Mouse (Mus musculus): ENCODE measurements around the gene Hs3st6. TPM values are rescaled to one million over a fixed set of nuclear protein-coding genes. Genes with fewer than 3 reads are reported as not detected.
"Not testable (repeated sequence)": the region's sequence is repeated elsewhere in the genome, so short reads cannot be mapped to it uniquely, and the experiment has no call there.

The Hs3st6 gene
- polyA plus RNA-seq, 1 experiment from 2014 or later: 1.5 TPM

DNA sequence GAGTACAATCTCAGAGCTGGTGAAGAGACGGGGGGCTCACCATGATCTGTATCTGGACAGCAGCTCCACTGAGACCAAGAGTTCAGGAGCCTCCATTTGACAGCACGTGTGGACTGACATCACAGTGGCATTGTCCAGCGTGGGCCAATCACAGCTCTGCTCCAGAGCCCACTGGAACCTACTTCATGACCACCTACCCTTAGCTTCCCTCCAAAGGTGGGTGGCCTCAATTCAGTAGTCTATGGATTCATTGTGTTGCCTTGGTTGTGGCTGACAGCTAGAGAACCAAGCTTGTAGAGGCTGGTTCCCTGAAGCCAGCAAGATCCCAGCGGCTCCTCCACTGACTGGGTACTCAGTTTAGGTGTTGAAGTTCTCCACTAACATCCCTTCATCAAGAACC, 34.8 kb upstream of the Hs3st6 start, which contains the start of the genes Rnf151 and Rps2:
Gene Rnf151, minus strand, starts transcription at position 121 of the 400 bp plus-strand sequence.
Gene Rps2, plus strand, starts transcription at position 174 of the 400 bp plus-strand sequence.
- no peak for ATAC-seq (ENCODE audit: insufficient number of reproducible peaks, insufficient read depth, low FRiP score, low read depth)
- 83% methylated on average over 4 of the region's 4 CpGs for WGBS
- H3K27ac ChIP-seq (ENCODE audit: low read length): no peak within 1 kb of the TSS
- H3K4me3 ChIP-seq (ENCODE audit: low read depth, low read length): peak within 1 kb of the TSS; percentile 78
- H3K9ac ChIP-seq (replicated peaks; ENCODE audit: low read depth, low read length): no peak within 1 kb of the TSS
- H3K4me2 ChIP-seq (replicated peaks; ENCODE audit: low read depth, low read length): peak within 1 kb of the TSS; percentile 44
- H3K9me3 ChIP-seq (ENCODE audit: control insufficient read depth, low read depth, low read length): no peaks in the 10 kb centered on the region
- no peaks in the 10 kb centered on the region for H3K27me3 ChIP-seq (ENCODE audit: control insufficient read depth, insufficient read depth, low read length)
- peaks cover 12% of the 10 kb centered on the region; the same call in 1 of the 2 replicates for H3K4me1 ChIP-seq (ENCODE audit: control insufficient read depth, insufficient read depth, low read length)
- peaks cover 13% of the 10 kb centered on the region for H3K36me3 ChIP-seq (ENCODE audit: control insufficient read depth, insufficient read depth, low read length)

DNA sequence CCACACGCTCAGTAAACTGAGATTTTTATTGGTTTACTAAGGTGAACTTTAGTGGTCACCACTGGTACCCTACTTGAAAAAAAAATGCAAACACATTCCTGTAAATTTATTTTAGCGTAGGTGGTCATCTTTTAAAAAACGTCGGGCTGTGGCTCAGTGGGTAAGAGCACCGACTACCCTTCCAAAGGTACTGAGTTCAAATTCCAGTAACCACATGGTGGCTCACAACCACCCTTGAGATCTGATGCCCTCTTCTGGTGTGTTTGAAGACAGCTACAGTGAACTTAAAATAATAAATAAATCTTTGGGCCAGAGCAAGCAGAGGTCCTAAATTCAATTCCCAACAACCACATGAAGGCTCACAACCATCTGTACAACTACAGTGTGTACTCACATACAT, 33.9 kb upstream of the Hs3st6 start:
- Histone ChIP-seq H3K36me3 (ENCODE audit: control insufficient read depth, insufficient read depth, low read length) (peaks cover 13% of the 10 kb centered on the region), H3K4me2 (replicated peaks; ENCODE audit: low read depth, low read length) (peak overlapping the region; percentile 44), H3K4me1 (ENCODE audit: control insufficient read depth, insufficient read depth, low read length) (peaks cover 17% of the 10 kb centered on the region; the same call in 1 of the 2 replicates), H3K9ac (replicated peaks; ENCODE audit: low read depth, low read length) (peak overlapping the region; percentile 84), H3K4me3 (ENCODE audit: low read depth, low read length) (peak overlapping the region; percentile 78)
- not testable (repeated sequence) for H3K27me3 ChIP-seq (ENCODE audit: control insufficient read depth, insufficient read depth, low read length); H3K27ac ChIP-seq (ENCODE audit: low read length); ATAC-seq (ENCODE audit: insufficient number of reproducible peaks, insufficient read depth, low FRiP score, low read depth); H3K9me3 ChIP-seq (ENCODE audit: control insufficient read depth, low read depth, low read length)
- WGBS: 57% methylated on average over 5 of the region's 5 CpGs

DNA sequence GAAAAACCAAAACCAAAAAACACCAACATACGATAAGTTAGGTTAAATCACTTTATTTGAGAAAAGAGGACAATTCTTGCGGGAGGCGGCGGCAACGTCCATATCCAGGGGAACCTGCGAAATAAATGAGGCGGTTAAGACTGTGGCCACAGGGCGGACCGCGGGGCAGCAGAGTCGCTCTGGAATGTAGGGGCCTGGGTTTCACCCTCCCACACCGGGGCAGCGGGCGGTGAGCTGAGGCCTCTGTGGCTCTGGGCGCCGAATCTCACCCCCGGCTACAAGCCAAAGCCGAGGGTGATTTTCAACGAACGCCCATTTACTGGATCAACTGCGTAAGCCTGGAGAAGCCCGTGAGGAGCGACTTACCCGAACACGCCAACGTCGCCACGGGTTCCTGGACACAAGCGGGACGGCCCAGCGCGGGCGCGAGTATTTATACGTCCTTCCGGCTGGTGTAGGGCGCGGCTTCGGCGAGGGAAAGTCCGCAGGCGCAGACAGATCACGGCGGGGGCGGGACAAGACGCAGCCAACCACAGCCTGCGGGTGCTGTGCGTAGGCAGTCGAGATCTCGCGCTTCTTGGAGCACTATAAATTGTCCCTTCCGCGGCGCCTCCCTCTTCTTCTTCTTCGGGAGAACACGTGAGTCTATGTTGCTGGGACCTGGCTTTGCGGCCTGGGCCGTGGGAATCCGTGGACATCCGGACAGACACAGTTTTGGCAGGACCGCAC, 33.1 kb upstream of the Hs3st6 start:
- Histone ChIP-seq H3K4me1 (ENCODE audit: control insufficient read depth, insufficient read depth, low read length) (peaks cover 17% of the 10 kb centered on the region; the same call in 1 of the 2 replicates), H3K4me3 (ENCODE audit: low read depth, low read length) (peak overlapping the region; percentile 78), H3K9me3 (ENCODE audit: control insufficient read depth, low read depth, low read length) (no peaks in the 10 kb centered on the region), H3K27ac (ENCODE audit: low read length) (peak overlapping the region; percentile 85), H3K27me3 (ENCODE audit: control insufficient read depth, insufficient read depth, low read length) (no peaks in the 10 kb centered on the region), H3K36me3 (ENCODE audit: control insufficient read depth, insufficient read depth, low read length) (peaks cover 13% of the 10 kb centered on the region), H3K4me2 (replicated peaks; ENCODE audit: low read depth, low read length) (peak overlapping the region; percentile 84), H3K9ac (replicated peaks; ENCODE audit: low read depth, low read length) (peak overlapping the region; percentile 84)
- WGBS: under 1% methylated on average over 61 of the region's 61 CpGs
- ATAC-seq (ENCODE audit: insufficient number of reproducible peaks, insufficient read depth, low FRiP score, low read depth): peak; percentile 99

DNA sequence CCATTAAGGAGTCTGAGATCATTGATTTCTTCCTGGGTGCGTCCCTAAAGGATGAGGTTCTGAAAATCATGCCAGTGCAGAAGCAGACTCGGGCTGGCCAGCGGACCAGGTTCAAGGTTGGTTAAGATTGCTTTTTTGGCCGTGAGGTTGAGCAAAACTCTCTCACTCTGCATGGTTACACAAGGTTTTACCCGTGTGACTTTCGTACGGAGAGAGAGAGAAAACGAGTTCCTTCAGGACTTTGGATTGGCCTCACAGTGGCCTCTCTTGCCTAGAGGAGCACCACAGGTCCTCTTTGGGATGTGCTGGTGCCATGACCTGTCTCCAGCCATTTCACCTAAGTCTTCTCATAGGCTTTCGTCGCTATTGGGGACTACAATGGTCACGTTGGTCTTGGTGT, 32.2 kb upstream of the Hs3st6 start:
- H3K27ac ChIP-seq (ENCODE audit: low read length); H3K27me3 ChIP-seq (ENCODE audit: control insufficient read depth, insufficient read depth, low read length); H3K9me3 ChIP-seq (ENCODE audit: control insufficient read depth, low read depth, low read length); ATAC-seq (ENCODE audit: insufficient number of reproducible peaks, insufficient read depth, low FRiP score, low read depth): not testable (repeated sequence)
- Histone ChIP-seq H3K4me2 (replicated peaks; ENCODE audit: low read depth, low read length) (peak overlapping the region; percentile 84), H3K9ac (replicated peaks; ENCODE audit: low read depth, low read length) (peak overlapping the region; percentile 82), H3K36me3 (ENCODE audit: control insufficient read depth, insufficient read depth, low read length) (peaks cover 13% of the 10 kb centered on the region), H3K4me3 (ENCODE audit: low read depth, low read length) (peak overlapping the region; percentile 78), H3K4me1 (ENCODE audit: control insufficient read depth, insufficient read depth, low read length) (peaks cover 17% of the 10 kb centered on the region; the same call in 1 of the 2 replicates)
- under 1% methylated on average over 11 of the region's 11 CpGs for WGBS

DNA sequence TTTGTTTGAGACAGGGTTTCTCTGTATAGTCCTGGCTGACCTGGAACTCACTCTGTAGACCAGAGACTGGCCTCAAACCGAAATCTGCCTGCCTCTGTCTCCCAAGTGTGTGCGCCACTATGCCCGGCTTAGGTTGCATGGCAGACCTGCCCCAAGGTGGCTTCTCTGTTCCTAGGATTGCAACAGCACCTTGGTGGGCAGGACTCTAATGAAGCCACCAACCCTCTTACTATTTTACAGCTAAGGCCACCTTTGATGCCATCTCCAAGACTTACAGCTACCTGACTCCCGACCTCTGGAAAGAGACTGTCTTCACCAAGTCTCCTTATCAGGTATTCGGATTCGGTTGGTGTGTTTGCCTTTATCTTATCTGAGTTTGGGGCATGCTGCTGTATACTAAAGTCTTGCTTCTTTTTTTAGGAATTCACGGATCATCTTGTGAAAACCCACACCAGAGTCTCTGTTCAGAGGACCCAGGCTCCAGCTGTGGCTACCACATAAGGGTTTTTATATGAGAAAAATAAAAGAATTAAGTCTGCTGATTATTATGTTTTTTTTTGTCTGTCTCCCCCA, 31.3 kb upstream of the Hs3st6 start:
- WGBS: 52% methylated on average over 7 of the region's 7 CpGs
- not testable (repeated sequence) for H3K9me3 ChIP-seq (ENCODE audit: control insufficient read depth, low read depth, low read length); H3K27ac ChIP-seq (ENCODE audit: low read length); H3K27me3 ChIP-seq (ENCODE audit: control insufficient read depth, insufficient read depth, low read length); ATAC-seq (ENCODE audit: insufficient number of reproducible peaks, insufficient read depth, low FRiP score, low read depth)
- Histone ChIP-seq H3K4me3 (ENCODE audit: low read depth, low read length) (peak overlapping the region; percentile 78), H3K4me2 (replicated peaks; ENCODE audit: low read depth, low read length) (peak overlapping the region; percentile 84), H3K4me1 (ENCODE audit: control insufficient read depth, insufficient read depth, low read length) (peaks cover 17% of the 10 kb centered on the region; the same call in 1 of the 2 replicates), H3K9ac (replicated peaks; ENCODE audit: low read depth, low read length) (peak overlapping the region; percentile 82; the same call in 1 of the 2 replicates), H3K36me3 (ENCODE audit: control insufficient read depth, insufficient read depth, low read length) (peaks cover 13% of the 10 kb centered on the region)

DNA sequence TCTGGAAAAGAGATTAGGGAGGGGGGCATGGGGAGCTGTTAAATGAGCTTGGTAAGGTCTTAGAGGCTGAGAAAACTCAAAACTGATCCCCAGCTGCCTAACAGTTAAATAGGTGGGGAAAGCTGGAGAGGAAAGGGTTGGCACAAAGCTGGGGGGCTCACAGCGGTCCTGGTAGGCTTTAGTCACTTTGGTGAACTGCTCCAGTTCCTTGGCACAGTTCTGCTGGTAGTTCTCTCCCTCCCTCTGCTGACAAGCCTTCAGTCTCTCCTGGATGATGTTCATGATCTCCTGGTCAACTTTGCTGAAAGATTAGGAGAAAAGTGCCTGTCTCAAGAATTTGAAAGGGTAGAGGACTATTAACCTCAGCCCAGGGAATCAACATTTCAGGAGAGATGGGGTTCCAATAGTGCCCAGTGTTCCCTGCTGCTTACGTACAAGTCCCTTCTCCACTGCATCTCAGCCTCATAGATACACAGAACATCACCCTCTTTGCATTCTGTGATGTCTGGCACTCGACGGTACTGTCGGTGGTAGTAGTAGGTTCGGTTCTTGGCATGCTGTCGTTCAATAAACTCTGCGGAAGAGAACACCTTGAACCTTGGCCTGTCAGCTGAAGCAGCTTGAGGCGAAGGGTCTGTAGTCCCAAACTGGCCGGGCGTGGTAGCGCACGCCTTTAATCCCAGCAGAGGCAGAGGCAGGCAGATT, 30.4 kb upstream of the Hs3st6 start:
- WGBS: 38% methylated on average over 13 of the region's 13 CpGs
- H3K27me3 ChIP-seq (ENCODE audit: control insufficient read depth, insufficient read depth, low read length): no peaks in the 10 kb centered on the region
- H3K9ac ChIP-seq (replicated peaks; ENCODE audit: low read depth, low read length): no peak overlapping the region
- no peak for ATAC-seq (ENCODE audit: insufficient number of reproducible peaks, insufficient read depth, low FRiP score, low read depth)
- H3K36me3 ChIP-seq (ENCODE audit: control insufficient read depth, insufficient read depth, low read length): peaks cover 13% of the 10 kb centered on the region
- H3K4me3 ChIP-seq (ENCODE audit: low read depth, low read length): peak overlapping the region; percentile 78; the same call in 1 of the 2 replicates
- peak overlapping the region; percentile 84; the same call in 1 of the 2 replicates for H3K4me2 ChIP-seq (replicated peaks; ENCODE audit: low read depth, low read length)
- no peak overlapping the region for H3K27ac ChIP-seq (ENCODE audit: low read length)
- peaks cover 17% of the 10 kb centered on the region; the same call in 1 of the 2 replicates for H3K4me1 ChIP-seq (ENCODE audit: control insufficient read depth, insufficient read depth, low read length)
- H3K9me3 ChIP-seq (ENCODE audit: control insufficient read depth, low read depth, low read length): no peaks in the 10 kb centered on the region

DNA sequence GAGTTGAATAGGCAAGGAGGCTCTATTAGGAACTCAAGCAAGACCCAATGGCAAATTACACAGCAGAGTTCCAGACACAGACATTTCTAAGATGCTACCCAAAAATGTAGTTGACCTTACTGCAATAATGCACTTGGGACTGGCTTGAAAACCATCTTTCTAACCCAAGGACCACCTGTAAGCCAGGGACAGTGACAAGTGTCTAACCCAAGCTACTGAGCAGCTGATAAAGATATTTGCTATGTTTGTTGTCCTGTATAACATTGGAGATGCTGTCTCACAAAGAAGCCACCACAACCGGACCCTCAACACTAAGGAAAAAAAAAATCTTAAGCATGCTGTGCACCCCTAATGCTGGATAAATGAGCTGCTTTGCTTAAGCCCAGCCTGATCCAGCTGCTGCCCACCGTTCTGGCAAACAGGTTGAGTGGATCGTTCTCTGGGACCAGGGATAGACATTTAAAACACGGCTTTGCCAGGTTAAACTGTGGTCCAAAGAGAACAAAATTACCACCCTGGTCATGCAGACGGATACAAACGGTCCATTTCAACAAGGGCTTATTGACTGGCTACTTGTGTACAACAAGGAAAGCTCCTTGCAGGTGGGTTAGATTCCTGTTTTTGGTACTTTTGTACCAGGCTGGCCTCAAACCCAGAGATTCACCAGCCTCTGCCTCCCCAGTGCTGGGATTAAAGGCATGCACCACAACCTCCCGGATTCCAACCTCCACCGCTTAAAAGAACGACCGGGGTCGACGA, 29.5 kb upstream of the Hs3st6 start:
- WGBS: 3% methylated on average over 12 of the region's 12 CpGs
- no peak for ATAC-seq (ENCODE audit: insufficient number of reproducible peaks, insufficient read depth, low FRiP score, low read depth)
- Histone ChIP-seq H3K27ac (ENCODE audit: low read length) (peak overlapping the region; percentile 70; the same call in 1 of the 2 replicates), H3K36me3 (ENCODE audit: control insufficient read depth, insufficient read depth, low read length) (peaks cover 13% of the 10 kb centered on the region), H3K27me3 (ENCODE audit: control insufficient read depth, insufficient read depth, low read length) (no peaks in the 10 kb centered on the region), H3K9me3 (ENCODE audit: control insufficient read depth, low read depth, low read length) (no peaks in the 10 kb centered on the region), H3K4me2 (replicated peaks; ENCODE audit: low read depth, low read length) (peak overlapping the region; percentile 47), H3K4me3 (ENCODE audit: low read depth, low read length) (peak overlapping the region; percentile 71), H3K4me1 (ENCODE audit: control insufficient read depth, insufficient read depth, low read length) (peaks cover 17% of the 10 kb centered on the region; the same call in 1 of the 2 replicates), H3K9ac (replicated peaks; ENCODE audit: low read depth, low read length) (peak overlapping the region; percentile 65)

DNA sequence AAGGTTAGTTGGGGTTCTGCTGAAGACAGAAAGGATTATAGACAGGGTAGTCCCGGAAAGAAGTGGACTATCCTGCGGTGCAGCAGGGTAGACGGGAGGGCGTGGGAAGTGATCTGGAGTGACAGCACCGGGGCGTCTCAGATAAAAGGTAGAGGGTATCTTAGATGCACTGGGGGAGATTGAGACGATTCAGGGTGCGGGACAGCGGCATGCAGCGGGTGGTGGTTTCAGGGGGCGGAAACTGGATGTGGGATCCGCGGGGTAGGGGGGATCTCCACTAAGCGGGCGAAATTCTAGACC, 29.0 kb upstream of the Hs3st6 start:
- peak; percentile 3; the same call in 1 of the 2 replicates for ATAC-seq (ENCODE audit: insufficient number of reproducible peaks, insufficient read depth, low FRiP score, low read depth)
- Histone ChIP-seq H3K4me3 (ENCODE audit: low read depth, low read length) (peak overlapping the region; percentile 71), H3K4me1 (ENCODE audit: control insufficient read depth, insufficient read depth, low read length) (peaks cover 17% of the 10 kb centered on the region; the same call in 1 of the 2 replicates), H3K9me3 (ENCODE audit: control insufficient read depth, low read depth, low read length) (no peaks in the 10 kb centered on the region), H3K4me2 (replicated peaks; ENCODE audit: low read depth, low read length) (peak overlapping the region; percentile 47), H3K27me3 (ENCODE audit: control insufficient read depth, insufficient read depth, low read length) (no peaks in the 10 kb centered on the region), H3K9ac (replicated peaks; ENCODE audit: low read depth, low read length) (peak overlapping the region; percentile 65), H3K36me3 (ENCODE audit: control insufficient read depth, insufficient read depth, low read length) (peaks cover 13% of the 10 kb centered on the region), H3K27ac (ENCODE audit: low read length) (peak overlapping the region; percentile 70; the same call in 1 of the 2 replicates)
- WGBS: under 1% methylated on average over 15 of the region's 15 CpGs
